Mouse (Mus musculus) megakaryocyte progenitor cell, adult 5-6 weeks (primary cell): ENCODE results near the gene Acox1. TPM values are rescaled to one million over a fixed set of nuclear protein-coding genes. Genes with fewer than 3 reads are reported as not detected.

ENCODE experiments used
- ATAC-seq: replicated peaks from 2 replicates; pipeline ENCODE4 v1.8.0; 2016; ENCODE audit warnings: mild to moderate bottlenecking, moderate TSS enrichment, inconsistent platforms; ENCODE audit not compliant: poor library complexity
- total RNA-seq, 2 experiments: library from RNA; stranded (forward) in 1 of 2; stranded (reverse) in 1 of 2; fragments of 157-497, 149-512 nt in 1 of 2; fragments of 200-1000 nt in 1 of 2; gene quantifications; 2 replicates each; pipeline versions ENCODE4 v1.2.3 to v1.2.4; 2015 to 2017

Gene Acox1
- total RNA-seq, 2 experiments from 2014 or later: 15.9 to 16.2 TPM

DNA sequence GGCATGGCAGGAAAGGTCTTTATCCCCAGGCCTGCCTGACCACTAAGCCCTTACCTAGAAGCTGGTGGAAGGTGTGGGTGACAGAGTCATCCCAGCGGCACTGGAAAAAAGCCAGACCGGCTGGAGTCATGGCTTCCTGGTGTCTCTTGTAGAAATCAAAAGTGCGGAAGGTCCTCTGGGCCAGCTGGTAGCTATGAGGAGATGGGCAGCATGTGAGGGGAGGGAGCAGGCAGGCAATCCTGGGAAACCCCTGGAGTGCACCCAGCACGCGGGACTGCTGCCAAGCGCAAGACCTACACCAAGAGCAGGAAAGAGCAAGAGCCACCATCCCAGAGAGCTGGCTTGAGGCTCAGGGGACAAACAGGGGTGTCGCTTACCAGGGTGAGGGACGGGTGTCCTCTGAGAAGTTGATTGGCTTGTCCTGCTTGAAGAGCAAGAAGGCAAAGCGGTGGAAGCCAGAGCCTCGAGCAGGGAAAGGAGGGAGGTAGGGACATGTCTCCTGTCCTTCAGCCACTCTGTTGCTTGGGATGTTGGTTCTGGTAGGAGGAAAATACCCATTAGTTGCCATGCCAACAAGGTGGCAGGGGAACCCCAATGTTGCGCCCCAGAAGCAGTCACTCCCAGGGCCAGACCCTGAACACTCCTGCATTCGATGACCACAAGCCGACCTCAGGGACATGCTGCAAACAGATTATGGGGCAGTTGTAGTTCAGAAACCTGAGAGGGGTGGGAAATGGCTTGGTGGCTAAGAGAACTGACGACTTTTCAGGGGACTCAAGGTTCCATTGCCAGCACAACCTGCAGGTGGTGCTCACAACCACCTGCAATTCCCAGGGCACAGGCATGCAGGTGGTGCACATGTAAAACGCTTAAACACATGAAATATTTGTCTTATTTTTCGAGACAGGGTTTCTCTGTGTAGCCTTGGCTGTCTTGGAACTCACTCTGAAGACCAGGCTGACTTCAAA lies 66.2 kb downstream of the Acox1 start:
- no peak for ATAC-seq

GRCm38 (mm10) chr11:116131349-116132170 lies 67.3 kb downstream of the Acox1 start:
- no peak for ATAC-seq

GRCm38 (mm10) chr11:116130488-116131205 lies 68.2 kb downstream of the Acox1 start, which contains the start of gene Trim65:
Gene Trim65 (minus strand): TSS chr11:116131128.
- peak; percentile 78 for ATAC-seq

DNA sequence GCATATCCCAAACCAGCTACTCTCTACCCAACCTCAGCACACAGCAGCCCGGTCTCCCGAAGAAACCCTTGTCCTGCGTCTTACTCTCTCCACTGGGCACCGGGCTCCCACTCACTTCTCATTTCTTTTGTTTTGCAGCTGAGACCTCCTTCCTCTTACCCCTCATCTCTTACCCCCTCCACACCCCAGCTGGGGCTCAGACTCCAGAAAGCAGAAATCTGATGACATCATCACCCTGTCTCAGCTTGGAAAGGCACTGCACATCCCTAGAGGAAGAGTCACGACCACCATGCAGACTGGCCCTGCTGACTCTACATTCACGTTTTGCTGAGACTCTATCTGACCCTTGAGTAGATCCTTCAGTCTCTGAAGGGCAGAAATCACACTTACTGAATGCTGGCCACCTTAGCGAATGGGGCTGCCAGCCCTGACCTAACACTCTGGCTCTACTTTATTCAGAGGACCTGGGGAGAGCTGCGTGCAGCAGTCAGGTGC lies 68.8 kb downstream of the Acox1 start:
- ATAC-seq: peak; percentile 43

DNA sequence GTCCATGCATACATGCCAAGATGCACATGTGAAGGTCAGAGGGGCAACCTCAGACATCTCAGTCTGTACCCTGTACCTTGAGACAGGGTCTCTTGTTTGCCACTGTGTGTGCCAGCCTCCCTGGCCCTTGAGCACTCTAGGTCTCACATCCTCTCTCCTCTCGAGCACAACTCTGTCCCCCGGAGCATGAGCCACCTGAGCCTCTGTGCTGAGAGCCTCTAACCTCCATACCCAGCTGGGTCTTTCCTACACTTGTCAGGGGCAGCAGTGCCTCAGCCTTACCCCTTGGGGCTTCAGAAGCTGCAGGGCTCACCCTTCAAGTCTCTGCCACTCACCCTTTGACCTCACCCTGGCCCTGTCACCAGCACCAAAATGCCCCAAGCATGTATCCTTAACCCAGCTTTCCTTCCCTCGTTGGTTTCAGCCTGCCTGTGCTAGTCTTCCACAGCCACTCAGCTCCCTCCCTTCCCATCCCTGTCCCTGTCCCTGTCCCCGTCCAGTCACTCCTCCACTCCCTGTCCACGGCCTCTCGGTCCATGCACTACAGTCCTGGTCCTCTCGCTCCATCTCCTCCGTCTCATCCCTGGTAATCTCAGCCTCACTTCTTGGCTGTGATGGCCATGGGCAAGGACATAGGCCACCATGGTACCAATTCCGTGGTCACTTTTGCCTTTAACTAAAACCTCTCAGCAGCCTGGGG lies 69.6 kb downstream of the Acox1 start:
- no peak for ATAC-seq

DNA sequence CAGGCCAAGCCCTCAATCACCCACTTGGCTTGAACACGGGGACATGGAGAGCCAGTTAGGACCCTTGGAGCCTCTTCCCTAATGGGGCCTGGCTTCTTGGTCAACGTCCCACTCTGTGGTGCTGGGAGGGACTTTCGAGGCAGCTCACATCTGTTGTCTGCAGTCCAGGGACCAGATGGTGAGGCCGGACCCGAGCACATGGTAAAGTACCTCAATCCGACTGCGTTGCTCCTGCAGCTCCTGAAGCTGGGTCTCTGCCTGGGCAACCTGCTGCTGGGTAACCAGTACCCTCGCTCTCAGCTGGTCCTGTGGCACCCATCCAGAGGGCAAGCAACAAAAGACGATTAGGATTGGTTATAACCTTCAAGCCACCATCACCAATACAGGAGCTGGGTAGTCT lies 70.9 kb downstream of the Acox1 start:
- no peak for ATAC-seq

- ATAC-seq: peak; percentile 52
Measured at GRCm38 (mm10) chr11:116127156-116127980, 71.5 kb downstream of the Acox1 start, which contains the start of gene Trim47. Gene Trim47 (minus strand): TSS chr11:116127210.

DNA sequence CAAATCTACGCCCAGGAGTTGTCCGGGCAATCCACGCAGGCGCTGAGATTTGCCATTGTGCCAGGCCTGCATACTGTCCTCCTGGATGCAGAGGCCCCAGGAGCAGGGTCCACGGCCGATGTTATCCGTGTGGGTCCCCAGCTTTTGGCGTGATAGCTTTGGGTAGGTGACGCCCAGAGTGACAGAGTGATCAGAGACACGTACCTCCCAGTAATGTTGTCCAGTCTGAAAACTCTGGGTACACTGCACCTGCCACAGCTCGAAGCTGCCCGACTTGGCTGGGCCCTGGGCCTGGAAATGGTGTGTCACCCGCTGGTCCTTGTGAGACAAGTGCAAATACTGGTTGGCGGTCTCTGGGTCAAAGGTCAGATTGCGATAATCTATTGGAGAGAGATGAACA lies 72.6 kb downstream of the Acox1 start:
- ATAC-seq: no peak

Other genes with a start within 250 kb of the Acox1 start
- gene Itgb4, start 224.3 kb downstream of the Acox1 start, total RNA-seq (2015): 0.05 and 0.15 TPM in 2 replicates
- 0.17 TPM in 1 of 2 replicates, not detected in the other for gene Itgb4, start 224.3 kb downstream of the Acox1 start, total RNA-seq (2017)
- 29.4 and 29.8 TPM in 2 replicates for gene Galk1, start 186.3 kb downstream of the Acox1 start, total RNA-seq (2015)
- gene Galk1, start 186.3 kb downstream of the Acox1 start, total RNA-seq (2017): 46.5 and 52.7 TPM in 2 replicates
- gene H3f3b, start 171.1 kb downstream of the Acox1 start, total RNA-seq (2015): 714 and 817 TPM in 2 replicates
- gene H3f3b, start 171.1 kb downstream of the Acox1 start, total RNA-seq (2017): 751 and 801 TPM in 2 replicates
- gene Unk, start 168.7 kb downstream of the Acox1 start, total RNA-seq (2015): 13.7 and 15.3 TPM in 2 replicates
- gene Unk, start 168.7 kb downstream of the Acox1 start, total RNA-seq (2017): 14.2 and 18.7 TPM in 2 replicates
- 13.6 and 15.8 TPM in 2 replicates for gene Unc13d, start 121.1 kb downstream of the Acox1 start, total RNA-seq (2015)
- 15.5 and 26.1 TPM in 2 replicates for gene Unc13d, start 121.1 kb downstream of the Acox1 start, total RNA-seq (2017)
- 42.4 and 56.5 TPM in 2 replicates for gene Wbp2, start 112.0 kb downstream of the Acox1 start, total RNA-seq (2015)
- gene Wbp2, start 112.0 kb downstream of the Acox1 start, total RNA-seq (2017): 15.6 and 22.8 TPM in 2 replicates
- gene Trim47, start 71.8 kb downstream of the Acox1 start, total RNA-seq (2015): 0.59 and 1.9 TPM in 2 replicates
- 1.0 and 1.3 TPM in 2 replicates for gene Trim47, start 71.8 kb downstream of the Acox1 start, total RNA-seq (2017)
- gene Trim65, start 67.9 kb downstream of the Acox1 start, total RNA-seq (2015): 13.8 and 16.2 TPM in 2 replicates
- 6.2 and 7.7 TPM in 2 replicates for gene Trim65, start 67.9 kb downstream of the Acox1 start, total RNA-seq (2017)
- gene Mrpl38, start 60.2 kb downstream of the Acox1 start, total RNA-seq (2015): 38.2 and 47.0 TPM in 2 replicates
- 24.0 and 24.9 TPM in 2 replicates for gene Mrpl38, start 60.2 kb downstream of the Acox1 start, total RNA-seq (2017)
- gene Fbf1, start 30.9 kb downstream of the Acox1 start, total RNA-seq (2015): 9.6 and 10.0 TPM in 2 replicates
- gene Fbf1, start 30.9 kb downstream of the Acox1 start, total RNA-seq (2017): 14.2 and 23.8 TPM in 2 replicates
- gene Ten1, start 190 bp downstream of the Acox1 start, total RNA-seq (2015): 63.8 and 66.9 TPM in 2 replicates
- gene Ten1, start 190 bp downstream of the Acox1 start, total RNA-seq (2017): 21.4 and 41.1 TPM in 2 replicates
- 0.05 and 0.24 TPM in 2 replicates for gene Evpl, start 39.0 kb upstream of the Acox1 start, total RNA-seq (2015)
- gene Evpl, start 39.0 kb upstream of the Acox1 start, total RNA-seq (2017): 1.2 and 2.0 TPM in 2 replicates
- 59.1 and 65.6 TPM in 2 replicates for gene Srp68, start 75.2 kb upstream of the Acox1 start, total RNA-seq (2015)
- 63.1 and 67.3 TPM in 2 replicates for gene Srp68, start 75.2 kb upstream of the Acox1 start, total RNA-seq (2017)
- gene Galr2, start 81.9 kb upstream of the Acox1 start, total RNA-seq (2015): not detected in 2 replicates
- gene Galr2, start 81.9 kb upstream of the Acox1 start, total RNA-seq (2017): not detected in 2 replicates
- gene Exoc7, start 108.2 kb upstream of the Acox1 start, total RNA-seq (2015): 29.1 and 44.3 TPM in 2 replicates
- gene Exoc7, start 108.2 kb upstream of the Acox1 start, total RNA-seq (2017): 21.7 and 22.1 TPM in 2 replicates
- not detected in 2 replicates for gene Foxj1, start 136.4 kb upstream of the Acox1 start, total RNA-seq (2015)
- gene Foxj1, start 136.4 kb upstream of the Acox1 start, total RNA-seq (2017): not detected in 2 replicates
- 7.1 and 7.6 TPM in 2 replicates for gene Rnf157, start 214.0 kb upstream of the Acox1 start, total RNA-seq (2015)
- gene Rnf157, start 214.0 kb upstream of the Acox1 start, total RNA-seq (2017): 5.5 and 7.6 TPM in 2 replicates
- gene Ubald2, start 235.0 kb upstream of the Acox1 start, total RNA-seq (2015): 74.1 and 75.9 TPM in 2 replicates
- gene Ubald2, start 235.0 kb upstream of the Acox1 start, total RNA-seq (2017): 71.7 and 76.0 TPM in 2 replicates